Mouse (Mus musculus) intestine, postnatal 0 days (tissue): Measurements from ENCODE around the gene Eif4g3. TPM values are rescaled to one million over a fixed set of nuclear protein-coding genes. Genes with fewer than 3 reads are reported as not detected.

Experiments
- ATAC-seq: fragments of 200-750 bp; cut with Nextera tagmentation; 2 replicates; pipeline ENCODE4 v1.8.0; 2017; ENCODE audit warnings: mild to moderate bottlenecking, moderate TSS enrichment, moderate library complexity
- H3K27ac ChIP-seq: fragments of 300-500 bp; sonication (generic); 2 replicates; pipeline ENCODE4 v1.5.1; 2014; ENCODE audit warnings: mild to moderate bottlenecking, low read depth, low read length, moderate library complexity
- H3K27me3 ChIP-seq: fragments of 300-500 bp; sonication (generic); replicated peaks from 2 replicates; pipeline ENCODE4 v1.6.1; 2014; ENCODE audit warnings: low read length, mixed read lengths; ENCODE audit not compliant: control insufficient read depth, insufficient read depth
- H3K36me3 ChIP-seq: fragments of 300-500 bp; sonication (generic); 2 replicates; pipeline ENCODE4 v1.6.1; 2014; ENCODE audit warnings: mild to moderate bottlenecking, moderate library complexity; ENCODE audit not compliant: control insufficient read depth, insufficient read depth
- H3K4me1 ChIP-seq: fragments of 300-500 bp; sonication (generic); replicated peaks from 2 replicates; pipeline ENCODE4 v1.6.1; 2014; ENCODE audit warnings: antibody characterized with exemption, low read length, mixed read lengths; ENCODE audit not compliant: control insufficient read depth, insufficient read depth
- H3K4me2 ChIP-seq: fragments of 300-500 bp; sonication (generic); replicated peaks from 2 replicates; pipeline ENCODE4 v1.6.1; 2014; ENCODE audit warnings: low read depth, mild to moderate bottlenecking, moderate library complexity
- H3K4me3 ChIP-seq: fragments of 300-500 bp; sonication (generic); 2 replicates; pipeline ENCODE4 v1.5.1; 2014; ENCODE audit warnings: low read depth, low read length
- H3K9ac ChIP-seq: fragments of 300-500 bp; sonication (generic); 2 replicates; pipeline ENCODE4 v1.6.1; 2014; ENCODE audit warnings: mild to moderate bottlenecking, low read depth, low read length
- H3K9me3 ChIP-seq: fragments of 300-500 bp; sonication (generic); 2 replicates; pipeline ENCODE4 v1.6.1; 2016; ENCODE audit warnings: mixed run types; ENCODE audit not compliant: control insufficient read depth
- CTCF ChIP-seq: sonication (generic); IDR thresholded peaks from 2 replicates; pipeline ENCODE4 v1.5.1; 2016; ENCODE audit warnings: low read depth, mild to moderate bottlenecking, control low read depth, antibody characterized with exemption, moderate library complexity
- WGBS: fragments of 180-500 bp; shearing (Covaris S2); extraction: QIAGEN DNeasy Blood & Tissue Kit; methylation state at CpG from one replicate; pipeline ENCODE4 v1.1.7; 2014; 5-methylcytosine and 5-hydroxymethylcytosine counted together
- polyA plus RNA-seq: library from polyadenylated mRNA; unstranded; fragments of >200 nt; fragmentation: Nextera tagmentation; extraction: Ambion mirVana; gene quantifications from 2 replicates; pipeline ENCODE4 v1.2.1, GENCODE M21; 2015

The Eif4g3 gene
- polyA plus RNA-seq, 1 experiment from 2014 or later, result 11.9 TPM

GRCm38 (mm10) chr4:138037896-138038295, 45.1 kb downstream of the Eif4g3 start:
- Histone ChIP-seq H3K36me3 (peaks cover 23% of the 10 kb centered on the region; the same call in 1 of the 2 replicates), H3K27ac (no peak overlapping the region), H3K4me3 (no peak overlapping the region), H3K4me1 (no peaks in the 10 kb centered on the region), H3K9ac (no peak overlapping the region), H3K9me3 (no peaks in the 10 kb centered on the region), H3K4me2 (no peak overlapping the region), H3K27me3 (no peaks in the 10 kb centered on the region)
- TF ChIP-seq CTCF, result no peak
- 76% methylated on average over 1 of the region's 1 CpGs for WGBS
- no peak for ATAC-seq

GRCm38 (mm10) chr4:138038365-138039274, 45.8 kb downstream of the Eif4g3 start:
- no peak overlapping the region for H3K27ac ChIP-seq
- H3K4me1 ChIP-seq, result no peaks in the 10 kb centered on the region
- H3K27me3 ChIP-seq, result no peaks in the 10 kb centered on the region
- H3K9ac ChIP-seq, result no peak overlapping the region
- 65% methylated on average over 13 of the region's 13 CpGs for whole genome bisulfite sequencing
- peaks cover 20% of the 10 kb centered on the region; the same call in 1 of the 2 replicates for H3K36me3 ChIP-seq
- ATAC-seq, result no peak
- H3K9me3 ChIP-seq, result no peaks in the 10 kb centered on the region
- H3K4me2 ChIP-seq, result no peak overlapping the region
- 0 out of 2 replicates have a peak, but pooled peaks have one; percentile 3 for TF ChIP-seq CTCF
- no peak overlapping the region for H3K4me3 ChIP-seq

- Histone ChIP-seq H3K9ac (no peak overlapping the region), H3K4me2 (no peak overlapping the region), H3K4me1 (no peaks in the 10 kb centered on the region), H3K9me3 (no peaks in the 10 kb centered on the region), H3K36me3 (peaks cover 13% of the 10 kb centered on the region; the same call in 1 of the 2 replicates), H3K4me3 (no peak overlapping the region), H3K27ac (no peak overlapping the region), H3K27me3 (no peaks in the 10 kb centered on the region)
- no peak for TF ChIP-seq CTCF
- 80% methylated on average over 9 of the region's 9 CpGs for whole genome bisulfite sequencing
- no peak for ATAC-seq
Measured at GRCm38 (mm10) chr4:138039275-138039651, 46.4 kb downstream of the Eif4g3 start.

GRCm38 (mm10) chr4:138040589-138040988, 47.8 kb downstream of the Eif4g3 start:
- peaks cover 13% of the 10 kb centered on the region for H3K36me3 ChIP-seq
- H3K27ac ChIP-seq, result no peak overlapping the region
- ATAC-seq, result no peak
- no peak overlapping the region for H3K4me3 ChIP-seq
- no peaks in the 10 kb centered on the region for H3K9me3 ChIP-seq
- H3K4me2 ChIP-seq, result no peak overlapping the region
- no peaks in the 10 kb centered on the region for H3K4me1 ChIP-seq
- 81% methylated on average over 3 of the region's 3 CpGs for WGBS
- H3K27me3 ChIP-seq, result no peaks in the 10 kb centered on the region
- H3K9ac ChIP-seq, result no peak overlapping the region
- peak; percentile 56 for TF ChIP-seq CTCF

- Histone ChIP-seq H3K9ac (no peak overlapping the region), H3K9me3 (no peaks in the 10 kb centered on the region), H3K4me1 (no peaks in the 10 kb centered on the region), H3K27me3 (no peaks in the 10 kb centered on the region), H3K36me3 (peaks cover 13% of the 10 kb centered on the region), H3K27ac (no peak overlapping the region), H3K4me2 (no peak overlapping the region), H3K4me3 (no peak overlapping the region)
- no peak for TF ChIP-seq CTCF
- WGBS, result 64% methylated on average over 12 of the region's 12 CpGs
- ATAC-seq, result no peak
Measured at GRCm38 (mm10) chr4:138041566-138042256, 48.9 kb downstream of the Eif4g3 start.

GRCm38 (mm10) chr4:138042257-138042589, 49.4 kb downstream of the Eif4g3 start:
- ATAC-seq, result no peak
- no peaks in the 10 kb centered on the region for H3K4me1 ChIP-seq
- H3K27ac ChIP-seq, result no peak overlapping the region

More at GRCm38 (mm10) chr4:138042257-138042589, 49.4 kb downstream of the Eif4g3 start:
- Histone ChIP-seq H3K4me3 (no peak overlapping the region), H3K9ac (no peak overlapping the region), H3K4me2 (no peak overlapping the region), H3K9me3 (no peaks in the 10 kb centered on the region), H3K27me3 (no peaks in the 10 kb centered on the region), H3K36me3 (peaks cover 11% of the 10 kb centered on the region)
- 41% methylated on average over 2 of the region's 2 CpGs for WGBS
- no peak for TF ChIP-seq CTCF
